Mouse (Mus musculus): ENCODE measurements at regions not wholly inside any gene's neighbourhood (a gene's known extent, or its start where the extent isn't known, plus 50 kb on each side); places are given as distances from the start of the nearest gene placed in this dataset.

GRCm38 (mm10) chr1:125488915-125489730 lies 53.6 kb upstream of the Actr3 start:
- no peaks in the 10 kb centered on the region for H3K9me3 ChIP-seq (ENCODE audit: control insufficient read depth, low read length)
- H3K9ac ChIP-seq (ENCODE audit: low read length) = no peak overlapping the region
- TF ChIP-seq EP300 (optimal IDR thresholded peaks at IDR 0.05) (no peak), CTCF (IDR thresholded peaks at IDR 0.05; ENCODE audit: low read depth) (no peak)
- DNase-seq (ENCODE audit: low spot score) (peak; percentile 52), ATAC-seq (ENCODE audit: low FRiP score, low TSS enrichment) (peak; percentile 97)
- H3K4me2 ChIP-seq (replicated peaks; ENCODE audit: low read depth) = no peak overlapping the region
- no peaks in the 10 kb centered on the region for H3K27me3 ChIP-seq (ENCODE audit: control insufficient read depth, insufficient read depth, low read length)
- 41% methylated on average over 5 of the region's 5 CpGs for WGBS
- H3K36me3 ChIP-seq (ENCODE audit: control insufficient read depth, insufficient read depth, low read length) = no peaks in the 10 kb centered on the region
- H3K27ac ChIP-seq (replicated peaks) = peak overlapping the region; percentile 67
- H3K4me1 ChIP-seq (replicated peaks; ENCODE audit: control insufficient read depth, insufficient read depth) = no peaks in the 10 kb centered on the region
- H3K4me3 ChIP-seq (ENCODE audit: low read depth, low read length) = no peak overlapping the region

DNA sequence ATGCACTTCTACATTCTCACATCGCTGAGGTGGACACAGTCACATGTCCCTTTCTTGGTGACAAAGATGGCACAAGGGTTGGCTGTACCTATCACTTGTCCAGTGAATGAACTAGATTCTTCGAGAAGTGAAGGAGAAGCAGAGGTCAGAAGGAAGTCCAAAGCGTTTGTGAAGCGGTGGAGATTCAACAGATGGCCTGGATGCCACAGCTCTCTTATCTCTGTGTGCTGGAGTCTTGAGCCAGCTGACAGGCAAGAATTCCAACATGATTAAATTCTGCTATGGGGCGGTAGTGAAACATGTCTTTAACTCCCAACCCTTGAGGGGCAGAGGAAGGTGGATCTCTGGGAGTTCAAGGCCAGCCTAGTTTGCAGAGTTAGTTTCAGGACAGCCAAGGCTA lies 55.5 kb upstream of the Actr3 start:
- Histone ChIP-seq H3K27me3 (ENCODE audit: control insufficient read depth, insufficient read depth, low read length) (no peaks in the 10 kb centered on the region), H3K4me3 (ENCODE audit: low read depth, low read length) (no peak overlapping the region), H3K36me3 (ENCODE audit: control insufficient read depth, insufficient read depth, low read length) (no peaks in the 10 kb centered on the region), H3K4me1 (replicated peaks; ENCODE audit: control insufficient read depth, insufficient read depth) (no peaks in the 10 kb centered on the region), H3K27ac (replicated peaks) (no peak overlapping the region), H3K4me2 (replicated peaks; ENCODE audit: low read depth) (no peak overlapping the region), H3K9me3 (ENCODE audit: control insufficient read depth, low read length) (no peaks in the 10 kb centered on the region), H3K9ac (ENCODE audit: low read length) (no peak overlapping the region)
- WGBS = 62% methylated on average over 5 of the region's 5 CpGs
- ATAC-seq (ENCODE audit: low FRiP score, low TSS enrichment) = no peak
- no peak for DNase-seq (ENCODE audit: low spot score)
- TF ChIP-seq EP300 (optimal IDR thresholded peaks at IDR 0.05) (no peak), CTCF (IDR thresholded peaks at IDR 0.05; ENCODE audit: low read depth) (no peak)

- Histone ChIP-seq H3K4me1 (replicated peaks; ENCODE audit: control insufficient read depth, insufficient read depth) (no peaks in the 10 kb centered on the region), H3K4me2 (replicated peaks; ENCODE audit: low read depth) (no peak overlapping the region), H3K9me3 (ENCODE audit: control insufficient read depth, low read length) (no peaks in the 10 kb centered on the region), H3K4me3 (ENCODE audit: low read depth, low read length) (no peak overlapping the region), H3K27ac (replicated peaks) (no peak overlapping the region), H3K27me3 (ENCODE audit: control insufficient read depth, insufficient read depth, low read length) (no peaks in the 10 kb centered on the region), H3K36me3 (ENCODE audit: control insufficient read depth, insufficient read depth, low read length) (no peaks in the 10 kb centered on the region), H3K9ac (ENCODE audit: low read length) (no peak overlapping the region)
- 87% methylated on average over 6 of the region's 6 CpGs for WGBS
- DNase-seq (ENCODE audit: low spot score) = no peak
- TF ChIP-seq CTCF (IDR thresholded peaks at IDR 0.05; ENCODE audit: low read depth) (no peak), EP300 (optimal IDR thresholded peaks at IDR 0.05) (no peak)
- no peak for ATAC-seq (ENCODE audit: low FRiP score, low TSS enrichment)
Measured at GRCm38 (mm10) chr1:125494598-125494997, 59.1 kb upstream of the Actr3 start.

- no peak overlapping the region for H3K27ac ChIP-seq (replicated peaks)
- WGBS = 86% methylated on average over 11 of the region's 13 CpGs
- TF ChIP-seq CTCF (IDR thresholded peaks at IDR 0.05; ENCODE audit: low read depth) = no peak
- no peaks in the 10 kb centered on the region for H3K27me3 ChIP-seq (ENCODE audit: control insufficient read depth, insufficient read depth, low read length)
- H3K4me3 ChIP-seq (ENCODE audit: low read depth, low read length) = no peak overlapping the region
- no peak for DNase-seq (ENCODE audit: low spot score)
- 0 out of 2 replicates have a peak, but pooled peaks have one; percentile 56 for ATAC-seq (ENCODE audit: low FRiP score, low TSS enrichment)
- H3K9ac ChIP-seq (ENCODE audit: low read length) = no peak overlapping the region
- no peaks in the 10 kb centered on the region for H3K36me3 ChIP-seq (ENCODE audit: control insufficient read depth, insufficient read depth, low read length)
- H3K4me2 ChIP-seq (replicated peaks; ENCODE audit: low read depth) = no peak overlapping the region
- H3K9me3 ChIP-seq (ENCODE audit: control insufficient read depth, low read length) = no peaks in the 10 kb centered on the region
- no peaks in the 10 kb centered on the region for H3K4me1 ChIP-seq (replicated peaks; ENCODE audit: control insufficient read depth, insufficient read depth)
Measured at GRCm38 (mm10) chr1:125495320-125496083, 60.0 kb upstream of the Actr3 start.

DNA sequence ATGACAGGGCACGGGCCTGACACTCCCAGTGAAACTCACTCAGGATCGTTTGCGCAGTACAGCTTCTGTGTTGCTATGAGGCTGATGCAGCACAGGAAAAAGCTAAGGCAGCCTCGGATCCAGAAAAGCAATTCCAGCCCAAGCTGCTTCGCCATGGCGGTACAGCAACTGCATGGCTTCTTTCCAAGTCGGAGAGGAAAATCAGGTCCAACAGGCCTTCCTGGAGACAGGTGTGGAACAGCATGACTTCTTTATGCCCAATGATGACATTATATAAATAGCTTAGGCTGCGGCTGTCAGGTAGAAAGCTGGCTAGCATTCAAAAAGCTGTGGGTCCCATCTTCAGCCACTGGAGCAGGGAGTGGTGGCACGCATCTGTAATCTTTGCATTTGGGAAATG lies 61.5 kb upstream of the Actr3 start:
- peak; percentile 34 for DNase-seq (ENCODE audit: low spot score)
- no peak; the same call in 1 of the 2 replicates for ATAC-seq (ENCODE audit: low FRiP score, low TSS enrichment)

More for the DNA sequence above, 61.5 kb upstream of the Actr3 start:
- H3K27me3 ChIP-seq (ENCODE audit: control insufficient read depth, insufficient read depth, low read length) = no peaks in the 10 kb centered on the region
- 0 out of 2 replicates have a peak overlapping the region, but pooled peaks have one; percentile 45 for H3K27ac ChIP-seq (replicated peaks)
- no peaks in the 10 kb centered on the region for H3K9me3 ChIP-seq (ENCODE audit: control insufficient read depth, low read length)
- TF ChIP-seq EP300 (optimal IDR thresholded peaks at IDR 0.05) = peak; percentile 48
- TF ChIP-seq CTCF (IDR thresholded peaks at IDR 0.05; ENCODE audit: low read depth) = no peak
- no peak overlapping the region for H3K4me2 ChIP-seq (replicated peaks; ENCODE audit: low read depth)
- no peaks in the 10 kb centered on the region for H3K4me1 ChIP-seq (replicated peaks; ENCODE audit: control insufficient read depth, insufficient read depth)
- no peak overlapping the region for H3K9ac ChIP-seq (ENCODE audit: low read length)
- 75% methylated on average over 9 of the region's 9 CpGs for WGBS
- H3K36me3 ChIP-seq (ENCODE audit: control insufficient read depth, insufficient read depth, low read length) = no peaks in the 10 kb centered on the region
- no peak overlapping the region for H3K4me3 ChIP-seq (ENCODE audit: low read depth, low read length)
